Mouse (Mus musculus) G1E (cell line): ENCODE measurements around the gene Igfbp5. TPM values are rescaled to one million over a fixed set of nuclear protein-coding genes. Genes with fewer than 3 reads are reported as not detected.

Experiments used
- ATAC-seq: 2 replicates; pipeline ENCODE4 v1.8.0; 2016; ENCODE audit warnings: mild to moderate bottlenecking; ENCODE audit not compliant: insufficient number of reproducible peaks, poor library complexity, low FRiP score, severe bottlenecking; ENCODE audit errors: extremely low read depth
- DNase-seq: peaks from one replicate; pipeline ENCODE4 v3.0.0; 2012; ENCODE audit warnings: low spot score
- H3K27me3 ChIP-seq: 2 replicates; pipeline ENCODE4 v1.6.1; 2012; ENCODE audit warnings: mild to moderate bottlenecking, low read length, inconsistent platforms; ENCODE audit not compliant: insufficient read depth
- H3K36me3 ChIP-seq: replicated peaks from 2 replicates; pipeline ENCODE3; 2012; ENCODE audit warnings: mild to moderate bottlenecking, inconsistent platforms
- H3K4me1 ChIP-seq: 2 replicates; pipeline ENCODE4 v1.6.1; 2012; ENCODE audit warnings: low read depth, low read length, inconsistent platforms, mixed read lengths; ENCODE audit not compliant: insufficient read depth
- H3K4me3 ChIP-seq: 2 replicates; pipeline ENCODE4 v1.5.1; 2012; ENCODE audit warnings: low read depth, mild to moderate bottlenecking, inconsistent platforms, low read length, moderate library complexity, mixed read lengths
- H3K9me3 ChIP-seq: replicated peaks from 2 replicates; pipeline ENCODE4 v1.6.1; 2012; ENCODE audit warnings: inconsistent platforms
- CTCF ChIP-seq: IDR thresholded peaks from 2 replicates; pipeline ENCODE4 v1.5.1; 2012; ENCODE audit warnings: low read depth, low read length, inconsistent platforms, mixed read lengths
- GATA1 ChIP-seq: IDR thresholded peaks from 2 replicates; pipeline ENCODE4 v1.6.1; 2012; ENCODE audit warnings: borderline replicate concordance, low read length, inconsistent platforms, mixed read lengths
- GATA2 ChIP-seq: IDR thresholded peaks from 2 replicates; pipeline ENCODE4 v1.6.1; 2012; ENCODE audit warnings: low read depth, low read length, inconsistent platforms, borderline replicate concordance
- POLR2AphosphoS5 ChIP-seq: IDR thresholded peaks from 2 replicates; pipeline ENCODE4 v1.6.1; 2012; ENCODE audit warnings: low read depth, low read length, inconsistent platforms; ENCODE audit not compliant: insufficient replicate concordance
- TAL1 ChIP-seq: conservative IDR thresholded peaks from 2 replicates; pipeline ENCODE4 v1.6.1; 2012; ENCODE audit warnings: low read depth, low read length, inconsistent platforms, mixed read lengths
- polyA plus RNA-seq: library from polyadenylated mRNA; stranded (reverse); fragments of >175 nt; gene quantifications from 2 replicates; pipeline ENCODE4 v1.2.3, GENCODE M21; 2012
- total RNA-seq, 2 experiments: library from RNA; stranded (forward) in 1 of 2; stranded (reverse) in 1 of 2; fragments of 200-1000 nt in 1 of 2; fragments of >200 nt in 1 of 2; fragmentation: Nextera tagmentation in 1 of 2; gene quantifications; 2 replicates each; pipeline ENCODE4 v1.2.3; 2014 to 2017

Igfbp5 gene
- total and polyA plus RNA-seq, 3 experiments, result 0.01 to 0.11 TPM; not detected in 1

- DNase-seq (no peak), ATAC-seq (no peak)
- H3K4me1 ChIP-seq, result no peaks in the 10 kb centered on the region
- no peaks in the 10 kb centered on the region for H3K9me3 ChIP-seq
- H3K36me3 ChIP-seq, result no peaks in the 10 kb centered on the region
- TF ChIP-seq GATA2, result no peak
- TF ChIP-seq TAL1, result no peak
- TF ChIP-seq GATA1, result no peak
- no peak for TF ChIP-seq POLR2AphosphoS5
- TF ChIP-seq CTCF, result no peak
- no peak overlapping the region for H3K4me3 ChIP-seq
- H3K27me3 ChIP-seq, result no peaks in the 10 kb centered on the region; the same call in 1 of the 2 replicates
Measured at GRCm38 (mm10) chr1:72815616-72816015, 59.1 kb downstream of the Igfbp5 start.

DNA sequence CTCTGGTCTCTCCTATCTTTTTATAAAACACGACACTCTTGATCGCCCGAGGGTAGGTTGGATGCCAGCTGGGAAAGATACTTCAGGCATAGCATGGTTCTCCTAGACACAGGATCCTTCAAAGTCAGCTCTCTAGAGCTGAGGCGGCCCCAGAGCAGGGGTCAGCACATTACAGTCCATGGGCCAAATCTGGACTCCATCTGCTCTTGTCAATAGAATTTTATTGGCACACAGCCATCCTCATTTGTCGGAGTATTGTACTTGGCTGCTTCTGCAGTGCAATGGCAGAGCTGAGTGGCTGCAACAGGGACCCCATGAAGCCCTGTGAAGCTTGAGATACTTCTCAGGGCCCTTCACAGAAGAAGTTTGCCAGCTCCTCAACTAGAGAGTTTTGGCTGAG, 59.5 kb downstream of the Igfbp5 start:
- DNase-seq (no peak), ATAC-seq (no peak)
- Histone ChIP-seq H3K9me3 (no peaks in the 10 kb centered on the region), H3K4me3 (no peak overlapping the region), H3K4me1 (no peaks in the 10 kb centered on the region), H3K27me3 (no peaks in the 10 kb centered on the region; the same call in 1 of the 2 replicates), H3K36me3 (no peaks in the 10 kb centered on the region)
- no peak for TF ChIP-seq POLR2AphosphoS5
- TF ChIP-seq GATA1, result no peak
- TF ChIP-seq CTCF, result no peak

DNA sequence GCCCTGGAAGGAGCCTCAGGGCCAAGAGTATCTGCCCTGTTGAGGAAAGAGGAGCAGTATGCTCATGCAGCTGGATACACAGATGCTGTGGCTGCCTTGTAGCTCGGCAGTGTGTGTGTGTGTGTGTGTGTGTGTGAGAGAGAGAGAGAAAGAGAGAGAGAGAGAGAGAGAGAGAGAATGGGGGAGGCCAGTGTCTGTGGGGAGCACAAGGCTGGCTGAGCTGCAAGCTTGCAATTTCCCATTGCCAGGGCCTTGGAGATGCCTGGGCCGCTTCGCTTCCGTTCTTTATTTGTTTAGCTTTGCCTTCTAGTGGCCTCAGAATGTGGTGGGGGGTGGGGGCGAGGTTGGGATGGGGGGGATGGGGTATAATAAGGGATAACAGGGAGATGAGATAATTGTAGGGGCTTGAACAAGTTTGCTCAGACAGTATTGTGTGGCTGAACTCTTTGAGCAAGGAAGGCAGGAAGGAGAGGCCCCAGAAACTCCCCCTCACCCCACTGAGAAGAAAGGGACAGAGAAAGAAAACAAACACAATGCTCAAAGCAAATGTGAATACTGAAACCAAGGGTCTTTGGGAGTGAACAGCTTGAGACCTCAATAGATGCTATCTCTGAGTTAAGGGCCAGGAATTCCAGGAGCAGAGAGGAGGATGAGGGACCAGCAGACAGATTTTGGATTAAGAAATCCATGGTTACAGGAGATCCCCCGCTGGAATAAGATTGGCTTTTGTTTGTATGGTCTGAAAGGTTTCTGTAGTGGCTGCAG, 60.9 kb downstream of the Igfbp5 start:
- H3K4me3 ChIP-seq, result no peak overlapping the region
- no peaks in the 10 kb centered on the region for H3K4me1 ChIP-seq
- ATAC-seq (no peak), DNase-seq (no peak)
- H3K9me3 ChIP-seq, result no peaks in the 10 kb centered on the region
- no peak for TF ChIP-seq TAL1
- TF ChIP-seq CTCF, result no peak
- TF ChIP-seq GATA1, result no peak
- TF ChIP-seq POLR2AphosphoS5, result no peak
- no peak for TF ChIP-seq GATA2
- H3K36me3 ChIP-seq, result no peaks in the 10 kb centered on the region
- H3K27me3 ChIP-seq, result no peaks in the 10 kb centered on the region; the same call in 1 of the 2 replicates

DNA sequence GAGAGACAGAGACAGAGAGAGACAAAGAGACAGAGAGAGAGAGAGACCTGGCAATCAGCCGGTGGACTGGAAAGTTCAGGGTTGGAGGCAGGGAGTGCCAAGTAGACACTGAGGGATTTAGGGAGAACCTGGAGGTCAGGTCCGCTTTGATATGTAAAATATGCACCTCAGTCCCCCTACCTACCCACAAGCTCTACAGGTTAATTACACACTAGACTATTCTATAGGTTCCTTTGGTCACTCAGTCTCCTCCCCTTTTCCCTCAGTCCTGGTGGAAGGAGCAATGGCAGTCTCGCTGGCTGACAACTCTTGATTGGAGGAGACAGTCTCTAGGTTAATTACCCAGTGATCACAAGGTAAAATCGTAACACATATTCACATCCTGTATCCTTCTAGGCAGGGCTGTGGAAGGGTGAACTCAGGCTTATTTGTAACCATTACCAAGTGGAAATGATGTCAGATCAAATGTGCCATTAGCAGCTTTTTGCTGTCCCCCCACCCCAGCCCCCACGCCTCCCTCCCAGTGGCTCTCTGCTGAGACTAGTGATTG, 61.5 kb downstream of the Igfbp5 start:
- H3K4me3 ChIP-seq, result no peak overlapping the region
- H3K36me3 ChIP-seq, result no peaks in the 10 kb centered on the region
- ATAC-seq (no peak), DNase-seq (no peak)
- H3K27me3 ChIP-seq, result no peaks in the 10 kb centered on the region; the same call in 1 of the 2 replicates
- TF ChIP-seq GATA1, result no peak
- no peak for TF ChIP-seq CTCF
- no peak for TF ChIP-seq GATA2
- TF ChIP-seq POLR2AphosphoS5, result no peak
- TF ChIP-seq TAL1, result no peak
- H3K4me1 ChIP-seq, result no peaks in the 10 kb centered on the region
- H3K9me3 ChIP-seq, result no peaks in the 10 kb centered on the region

- Histone ChIP-seq H3K27me3 (no peaks in the 10 kb centered on the region; the same call in 1 of the 2 replicates), H3K4me3 (no peak overlapping the region), H3K36me3 (no peaks in the 10 kb centered on the region), H3K9me3 (no peaks in the 10 kb centered on the region), H3K4me1 (peaks cover under 1% of the 10 kb centered on the region; the same call in 1 of the 2 replicates)
- no peak for DNase-seq
- TF ChIP-seq GATA1, result no peak
- TF ChIP-seq POLR2AphosphoS5, result no peak
- TF ChIP-seq GATA2, result no peak
- no peak for TF ChIP-seq CTCF
- TF ChIP-seq TAL1, result no peak
- no peak for ATAC-seq
Measured at GRCm38 (mm10) chr1:72811061-72811460, 63.6 kb downstream of the Igfbp5 start.

GRCm38 (mm10) chr1:72809951-72810675, 64.6 kb downstream of the Igfbp5 start:
- Histone ChIP-seq H3K4me1 (peaks cover 5% of the 10 kb centered on the region; the same call in 1 of the 2 replicates), H3K9me3 (no peaks in the 10 kb centered on the region), H3K36me3 (no peaks in the 10 kb centered on the region), H3K27me3 (no peaks in the 10 kb centered on the region; the same call in 1 of the 2 replicates), H3K4me3 (no peak overlapping the region)
- DNase-seq (no peak), ATAC-seq (no peak)
- no peak for TF ChIP-seq TAL1
- no peak for TF ChIP-seq POLR2AphosphoS5
- no peak for TF ChIP-seq CTCF
- no peak for TF ChIP-seq GATA2
- no peak for TF ChIP-seq GATA1
